ENCODE assay signal across 9 mouse cellular contexts in genomic region chr13:36733989-36734690, GRCm38 (mm10). TPM values are rescaled to one million over a fixed set of nuclear protein-coding genes. Genes with fewer than 3 reads are reported as not detected.
DNase-seq lines count a peak whose midpoint lies in the region; ATAC-seq and TF ChIP-seq lines count a peak whose summit lies in the region.
"Had no signal": no experiment of that assay in that cellular context is flagged by ENCODE, and none has a peak within 500 bp of the region (broad histone marks: within the 10 kb centered on the region; RNA-seq: fewer than 3 reads in every experiment).

No protein-coding gene starts in this region.

- TF ChIP-seq CTCF in gastrocnemius, adult 2 months (IDR thresholded peaks at IDR 0.05) = no peak
- TF ChIP-seq CTCF in ES-Bruce4 (IDR thresholded peaks at IDR 0.05; ENCODE audit: low read depth, low read length) = no peak

- peak overlapping the region; percentile 79 for H3K4me2 ChIP-seq in embryonic facial prominence, embryonic 14.5 days (ENCODE audit: low read depth, low read length)
- peak overlapping the region; percentile 65 for H3K4me2 ChIP-seq in neural tube, embryonic 12.5 days (replicated peaks)

- TF ChIP-seq POLR2A in ES-Bruce4 (IDR thresholded peaks at IDR 0.05; ENCODE audit: insufficient read depth, low read length) = no peak

- no peaks in the 10 kb centered on the region for H3K36me3 ChIP-seq in ES-Bruce4 (ENCODE audit: control insufficient read depth, insufficient read depth, low read length, poor library complexity, severe bottlenecking)
- H3K36me3 ChIP-seq in embryonic facial prominence, embryonic 14.5 days (ENCODE audit: control insufficient read depth, insufficient read depth, low read length) = no peaks in the 10 kb centered on the region
- no peaks in the 10 kb centered on the region for H3K36me3 ChIP-seq in neural tube, embryonic 12.5 days
- H3K36me3 ChIP-seq: G1E had no signal

- intact Hi-C loops in gastrocnemius, adult 2 months (cut with DNase I) = no loop called here
- intact Hi-C loops in gastrocnemius, postnatal 36 days (cut with DNase I) = no loop called here

- no peaks in the 10 kb centered on the region for H3K4me1 ChIP-seq in ES-Bruce4 (ENCODE audit: control insufficient read depth, insufficient read depth, low read length)
- peaks cover 18% of the 10 kb centered on the region; the same call in 1 of the 2 replicates for H3K4me1 ChIP-seq in embryonic facial prominence, embryonic 14.5 days (ENCODE audit: control insufficient read depth, insufficient read depth, low read length)
- H3K4me1 ChIP-seq in neural tube, embryonic 12.5 days = peaks cover 20% of the 10 kb centered on the region; the same call in 1 of the 2 replicates

- no peaks in the 10 kb centered on the region for H3K9me3 ChIP-seq in ES-Bruce4 (replicated peaks; ENCODE audit: control insufficient read depth, insufficient read depth, low read length, poor library complexity, severe bottlenecking)
- H3K9me3 ChIP-seq in embryonic facial prominence, embryonic 14.5 days (ENCODE audit: control insufficient read depth, low read length) = no peaks in the 10 kb centered on the region
- H3K9me3 ChIP-seq in neural tube, embryonic 12.5 days = no peaks in the 10 kb centered on the region
- H3K9me3 ChIP-seq: G1E had no signal

- H3K27ac ChIP-seq in gastrocnemius, adult 2 months = peak overlapping the region; percentile 43; the same call in 1 of the 2 replicates
- H3K27ac ChIP-seq in ES-Bruce4 (ENCODE audit: insufficient read depth, low read length) = no peak overlapping the region
- no peak overlapping the region; the same call in 1 of the 2 replicates for H3K27ac ChIP-seq in embryonic facial prominence, embryonic 14.5 days (replicated peaks; ENCODE audit: low read depth, low read length)
- H3K27ac ChIP-seq in neural tube, embryonic 12.5 days = peak overlapping the region; percentile 68

- H3K9ac ChIP-seq in ES-Bruce4 (ENCODE audit: low read depth, poor library complexity, severe bottlenecking) = peak overlapping the region; percentile 56; the same call in 1 of the 2 replicates
- no peak overlapping the region for H3K9ac ChIP-seq in embryonic facial prominence, embryonic 14.5 days (ENCODE audit: low read depth, low read length)
- H3K9ac ChIP-seq in neural tube, embryonic 12.5 days = peak overlapping the region; percentile 66

- ATAC-seq in embryonic facial prominence, embryonic 14.5 days (ENCODE audit: low read depth) = no peak
- no peak for ATAC-seq in neural tube, embryonic 12.5 days (ENCODE audit: low FRiP score, low read depth)

- WGBS in embryonic facial prominence, embryonic 14.5 days = under 1% methylated on average over 26 of the region's 26 CpGs
- under 1% methylated on average over 26 of the region's 26 CpGs for WGBS in neural tube, embryonic 12.5 days

- H3K27me3 ChIP-seq in ES-Bruce4 (ENCODE audit: control insufficient read depth, insufficient read depth, low read length, poor library complexity, severe bottlenecking) = peaks cover 32% of the 10 kb centered on the region
- peaks cover 71% of the 10 kb centered on the region for H3K27me3 ChIP-seq in embryonic facial prominence, embryonic 14.5 days (replicated peaks; ENCODE audit: control insufficient read depth, insufficient read depth, low read length)
- H3K27me3 ChIP-seq in neural tube, embryonic 12.5 days (replicated peaks) = peaks cover 56% of the 10 kb centered on the region

- TF ChIP-seq EP300 in ES-Bruce4 (IDR thresholded peaks at IDR 0.05; ENCODE audit: insufficient read depth, low read depth, low read length) = no peak

- peak overlapping the region; percentile 62 for H3K4me3 ChIP-seq in gastrocnemius, adult 2 months
- H3K4me3 ChIP-seq in ES-Bruce4 (ENCODE audit: low read depth, low read length) = peak overlapping the region; percentile 71
- H3K4me3 ChIP-seq in embryonic facial prominence, embryonic 14.5 days (ENCODE audit: low read depth, low read length) = peak overlapping the region; percentile 44
- peak overlapping the region; percentile 42 for H3K4me3 ChIP-seq in neural tube, embryonic 12.5 days

- DNase-seq in gastrocnemius, adult 2 months = no peak
- DNase-seq in gastrocnemius, postnatal 36 days = no peak
- no peak for DNase-seq in embryonic facial prominence, embryonic 14.5 days (ENCODE audit: low spot score)
- peak; percentile 27 to 34 for DNase-seq in layer of hippocampus, postnatal 25 days (ENCODE audit: extremely low spot score in 1 of 2, low spot score in 1 of 2)
- DNase-seq in kidney, adult 8-10 months = no peak
- no peak for DNase-seq in lung, postnatal 25 days (ENCODE audit: low spot score)

RNA-seq across cellular contexts. Expression of gene Nrn1, which starts 0.8 kb away (rescaled TPM):
- under 1 TPM; 0.92 to 0.98 TPM for total RNA-seq in gastrocnemius, adult 2 months (2021)
- 1 to 10 TPM in 1 of 2 experiments, under 1 TPM in 1; 0.89 to 1.1 TPM for total RNA-seq in gastrocnemius, postnatal 36 days (2021)
- 1.9 and 2.4 TPM in 2 replicates for polyA plus RNA-seq in ES-Bruce4 (2011; ENCODE audit: insufficient read depth, insufficient read length, low read depth, missing spikeins)
- 9.4 and 12.0 TPM in 2 replicates for polyA plus RNA-seq in embryonic facial prominence, embryonic 14.5 days (2014; fragmentation: Nextera tagmentation; extraction: Ambion mirVana)
- total RNA-seq in layer of hippocampus, postnatal 25 days (2021) = 100 to 1,000 TPM; 293 to 319 TPM
- polyA plus RNA-seq in neural tube, embryonic 12.5 days (2016; fragmentation: Nextera tagmentation; extraction: Ambion mirVana) = 39.4 and 44.9 TPM in 2 replicates
- polyA plus RNA-seq: G1E had no signal

Comparison
In these comparisons a context has a peak if more than half of its experiments do, and no peak if none do; other contexts are left out.
1. DNase-seq: peak in layer of hippocampus, postnatal 25 days (2 of 2); none in gastrocnemius, adult 2 months (single experiment), gastrocnemius, postnatal 36 days (0 of 2), embryonic facial prominence, embryonic 14.5 days (single experiment), kidney, adult 8-10 months (0 of 2) and lung, postnatal 25 days (single experiment).
2. H3K27ac ChIP-seq: peak in gastrocnemius, adult 2 months (single experiment) and neural tube, embryonic 12.5 days (single experiment); none in ES-Bruce4 (single experiment) and embryonic facial prominence, embryonic 14.5 days (single experiment).
3. RNA of gene Nrn1, which starts 0.8 kb away (total RNA-seq): 293 to 319 TPM in layer of hippocampus, postnatal 25 days; 0.89 to 1.1 TPM in gastrocnemius, postnatal 36 days and 0.92 to 0.98 TPM in gastrocnemius, adult 2 months; every median in the first group is over 100 times any median in the second.
4. Peak in every context shown above with its lines, with median percentiles within 50 percentile points of each other: H3K4me3 ChIP-seq.